Comparison of ENCODE assay signal across 25 mouse cellular contexts in the genomic region with DNA sequence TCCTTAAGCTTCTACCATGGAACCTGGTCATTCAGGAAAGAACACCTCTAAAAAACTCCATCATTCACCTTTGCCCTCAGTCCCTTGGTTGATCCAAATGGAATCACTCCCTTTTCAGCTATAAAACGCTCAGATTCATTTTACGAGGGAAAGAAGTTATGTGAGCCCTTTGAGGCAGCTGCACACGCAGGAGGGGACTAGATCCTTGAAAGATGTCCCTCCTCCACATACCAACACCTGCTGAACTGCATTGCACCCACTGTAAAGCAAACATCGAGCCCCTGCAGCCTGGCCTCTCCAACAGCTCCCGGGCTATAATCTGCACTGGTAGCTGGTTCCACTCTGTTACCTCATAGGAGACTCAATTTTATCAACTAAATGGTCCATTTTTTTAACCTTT.
DNase-seq lines count a peak whose midpoint lies in the region; ATAC-seq and TF ChIP-seq lines count a peak whose summit lies in the region.
"Had no signal": no experiment of that assay in that cellular context is flagged by ENCODE, and none has a peak within 500 bp of the region (broad histone marks: within the 10 kb centered on the region; RNA-seq: fewer than 3 reads in every experiment).

No protein-coding gene starts in this region.

- peak; percentile 35 for DNase-seq in heart, adult 11 months
- DNase-seq in kidney, adult 2 months = no peak
- no peak for DNase-seq in liver, embryonic 13.5 days
- no peak for DNase-seq in retina, embryonic 14.5 days (ENCODE audit: low spot score)
- DNase-seq: adrenal gland, adult 8-10 months; adrenal gland, postnatal 36 days; B cell, adult 2 months; cerebellum, adult 2 months; cerebellum, postnatal 10 days; embryo, embryonic 11 days; gastrocnemius, adult 2 months; gastrocnemius, postnatal 36 days; heart, adult 18-20 months; heart, postnatal 10 days had no signal

- no peak for ATAC-seq in heart, embryonic 12.5 days (ENCODE audit: insufficient number of reproducible peaks, low FRiP score)
- peak; percentile 73 for ATAC-seq in kidney, embryonic 15.5 days (replicated peaks; ENCODE audit: low FRiP score)
- ATAC-seq in liver, embryonic 13.5 days (ENCODE audit: low read depth) = no peak
- ATAC-seq in liver, embryonic 12.5 days = no peak
- ATAC-seq in intestine, embryonic 15.5 days = peak; percentile 23; the same call in 1 of the 2 replicates
- ATAC-seq: CD4-positive, CD25-positive, alpha-beta regulatory T cell, adult 4 months; forebrain, embryonic 14.5 days had no signal

- TF ChIP-seq POLR2A in kidney, adult 2 months (IDR thresholded peaks at IDR 0.05; ENCODE audit: low read depth, low read length) = no peak

- H3K36me3 ChIP-seq in heart, embryonic 12.5 days = no peaks in the 10 kb centered on the region
- no peaks in the 10 kb centered on the region for H3K36me3 ChIP-seq in kidney, embryonic 15.5 days
- no peaks in the 10 kb centered on the region for H3K36me3 ChIP-seq in kidney, adult 2 months (ENCODE audit: control insufficient read depth, insufficient read depth, low read length)
- H3K36me3 ChIP-seq in liver, embryonic 13.5 days = no peaks in the 10 kb centered on the region
- H3K36me3 ChIP-seq in liver, embryonic 12.5 days = no peaks in the 10 kb centered on the region
- no peaks in the 10 kb centered on the region for H3K36me3 ChIP-seq in intestine, embryonic 15.5 days
- H3K36me3 ChIP-seq: embryonic facial prominence, embryonic 15.5 days; forebrain, embryonic 10.5 days; G1E; hindbrain, embryonic 13.5 days had no signal

- no peak overlapping the region for H3K27ac ChIP-seq in heart, embryonic 12.5 days (ENCODE audit: poor library complexity, severe bottlenecking)
- peak overlapping the region; percentile 28; the same call in 1 of the 2 replicates for H3K27ac ChIP-seq in kidney, embryonic 15.5 days
- H3K27ac ChIP-seq in kidney, adult 2 months (ENCODE audit: insufficient read depth, low read depth, low read length) = no peak overlapping the region
- H3K27ac ChIP-seq in liver, embryonic 13.5 days = 0 out of 2 replicates have a peak overlapping the region, but pooled peaks have one; percentile 7
- H3K27ac ChIP-seq in liver, embryonic 12.5 days = no peak overlapping the region
- no peak overlapping the region for H3K27ac ChIP-seq in intestine, embryonic 15.5 days
- H3K27ac ChIP-seq: embryonic facial prominence, embryonic 15.5 days; forebrain, embryonic 10.5 days; gastrocnemius, adult 2 months; hindbrain, embryonic 13.5 days had no signal

- WGBS in heart, embryonic 12.5 days = 55% methylated on average over 5 of the region's 5 CpGs
- WGBS in kidney, embryonic 15.5 days = 19% methylated on average over 5 of the region's 5 CpGs
- WGBS in kidney, adult 2 months = 59% methylated on average over 5 of the region's 5 CpGs
- 75% methylated on average over 5 of the region's 5 CpGs for WGBS in liver, embryonic 13.5 days (ENCODE audit: insufficient replicate concordance)
- WGBS in liver, embryonic 12.5 days (ENCODE audit: insufficient replicate concordance) = 76% methylated on average over 5 of the region's 5 CpGs
- 41% methylated on average over 5 of the region's 5 CpGs for WGBS in intestine, embryonic 15.5 days

- no peaks in the 10 kb centered on the region for H3K9me3 ChIP-seq in heart, embryonic 12.5 days (replicated peaks)
- H3K9me3 ChIP-seq in kidney, embryonic 15.5 days (replicated peaks) = no peaks in the 10 kb centered on the region
- no peaks in the 10 kb centered on the region for H3K9me3 ChIP-seq in liver, embryonic 13.5 days (replicated peaks)
- no peaks in the 10 kb centered on the region for H3K9me3 ChIP-seq in liver, embryonic 12.5 days (replicated peaks)
- no peaks in the 10 kb centered on the region for H3K9me3 ChIP-seq in intestine, embryonic 15.5 days
- H3K9me3 ChIP-seq: embryonic facial prominence, embryonic 15.5 days; forebrain, embryonic 10.5 days; G1E; hindbrain, embryonic 13.5 days had no signal

- peaks cover 44% of the 10 kb centered on the region for H3K4me1 ChIP-seq in heart, embryonic 12.5 days (replicated peaks)
- peaks cover 36% of the 10 kb centered on the region for H3K4me1 ChIP-seq in kidney, embryonic 15.5 days
- H3K4me1 ChIP-seq in kidney, adult 2 months (ENCODE audit: control insufficient read depth, insufficient read depth, low read length) = no peaks in the 10 kb centered on the region
- H3K4me1 ChIP-seq in liver, embryonic 13.5 days (replicated peaks) = peaks cover 48% of the 10 kb centered on the region
- H3K4me1 ChIP-seq in liver, embryonic 12.5 days = peaks cover 46% of the 10 kb centered on the region
- H3K4me1 ChIP-seq in intestine, embryonic 15.5 days (replicated peaks) = peaks cover 18% of the 10 kb centered on the region

- no peak for TF ChIP-seq CTCF in kidney, adult 2 months (conservative IDR thresholded peaks at IDR 0.05; ENCODE audit: insufficient read depth, insufficient read length, low read depth, low read length)

- H3K27me3 ChIP-seq in heart, embryonic 12.5 days (replicated peaks) = no peaks in the 10 kb centered on the region
- no peaks in the 10 kb centered on the region for H3K27me3 ChIP-seq in kidney, embryonic 15.5 days
- H3K27me3 ChIP-seq in kidney, adult 2 months (replicated peaks; ENCODE audit: control insufficient read depth, insufficient read depth, low read length) = no peaks in the 10 kb centered on the region
- H3K27me3 ChIP-seq in liver, embryonic 13.5 days = peaks cover 5% of the 10 kb centered on the region; the same call in 1 of the 2 replicates
- peaks cover 2% of the 10 kb centered on the region; the same call in 1 of the 2 replicates for H3K27me3 ChIP-seq in liver, embryonic 12.5 days (replicated peaks)
- no peaks in the 10 kb centered on the region for H3K27me3 ChIP-seq in intestine, embryonic 15.5 days (replicated peaks)
- H3K27me3 ChIP-seq: embryonic facial prominence, embryonic 15.5 days; hindbrain, embryonic 13.5 days had no signal

- H3K4me3 ChIP-seq in heart, embryonic 12.5 days = no peak overlapping the region
- no peak overlapping the region for H3K4me3 ChIP-seq in kidney, embryonic 15.5 days (replicated peaks)
- H3K4me3 ChIP-seq in kidney, adult 2 months (ENCODE audit: insufficient read depth, low read depth, low read length) = no peak overlapping the region
- H3K4me3 ChIP-seq in liver, embryonic 13.5 days (replicated peaks) = no peak overlapping the region
- H3K4me3 ChIP-seq in liver, embryonic 12.5 days = no peak overlapping the region
- no peak overlapping the region for H3K4me3 ChIP-seq in intestine, embryonic 15.5 days (replicated peaks)
- H3K4me3 ChIP-seq: embryonic facial prominence, embryonic 15.5 days; erythroblast, embryonic 14.5 days; forebrain, embryonic 10.5 days; gastrocnemius, adult 2 months; hindbrain, embryonic 13.5 days had no signal

- H3K4me2 ChIP-seq in heart, embryonic 12.5 days = no peak overlapping the region
- no peak overlapping the region for H3K4me2 ChIP-seq in kidney, embryonic 15.5 days
- no peak overlapping the region for H3K4me2 ChIP-seq in liver, embryonic 13.5 days
- no peak overlapping the region for H3K4me2 ChIP-seq in liver, embryonic 12.5 days
- H3K4me2 ChIP-seq in intestine, embryonic 15.5 days (replicated peaks) = no peak overlapping the region
- H3K4me2 ChIP-seq: embryonic facial prominence, embryonic 15.5 days; hindbrain, embryonic 13.5 days had no signal

- H3K9ac ChIP-seq in heart, embryonic 12.5 days = no peak overlapping the region
- no peak overlapping the region for H3K9ac ChIP-seq in kidney, embryonic 15.5 days
- H3K9ac ChIP-seq in liver, embryonic 13.5 days = 0 out of 2 replicates have a peak overlapping the region, but pooled peaks have one; percentile 2
- no peak overlapping the region for H3K9ac ChIP-seq in liver, embryonic 12.5 days
- no peak overlapping the region for H3K9ac ChIP-seq in intestine, embryonic 15.5 days
- H3K9ac ChIP-seq: embryonic facial prominence, embryonic 15.5 days; hindbrain, embryonic 13.5 days had no signal

Comparison
In these comparisons a context has a peak if more than half of its experiments do, and no peak if none do; other contexts are left out.
1. H3K27ac ChIP-seq: peak in kidney, embryonic 15.5 days (single experiment) and liver, embryonic 13.5 days (single experiment); none in heart, embryonic 12.5 days (single experiment), kidney, adult 2 months (single experiment), liver, embryonic 12.5 days (single experiment) and intestine, embryonic 15.5 days (single experiment).
2. ATAC-seq: peak in kidney, embryonic 15.5 days (single experiment) and intestine, embryonic 15.5 days (single experiment); none in heart, embryonic 12.5 days (single experiment), liver, embryonic 13.5 days (single experiment) and liver, embryonic 12.5 days (single experiment).